Mouse (Mus musculus) c-Kit-positive CD71-positive TER-119-negative erythroid progenitor cells, embryonic 14.5 days (primary cell): ENCODE measurements around the gene Kansl3.

Experiments used
- DNase-seq: peaks from one replicate; pipeline ENCODE4 v3.0.0-alpha.2; 2013; ENCODE audit warnings: low read depth

The Kansl3 gene

DNA sequence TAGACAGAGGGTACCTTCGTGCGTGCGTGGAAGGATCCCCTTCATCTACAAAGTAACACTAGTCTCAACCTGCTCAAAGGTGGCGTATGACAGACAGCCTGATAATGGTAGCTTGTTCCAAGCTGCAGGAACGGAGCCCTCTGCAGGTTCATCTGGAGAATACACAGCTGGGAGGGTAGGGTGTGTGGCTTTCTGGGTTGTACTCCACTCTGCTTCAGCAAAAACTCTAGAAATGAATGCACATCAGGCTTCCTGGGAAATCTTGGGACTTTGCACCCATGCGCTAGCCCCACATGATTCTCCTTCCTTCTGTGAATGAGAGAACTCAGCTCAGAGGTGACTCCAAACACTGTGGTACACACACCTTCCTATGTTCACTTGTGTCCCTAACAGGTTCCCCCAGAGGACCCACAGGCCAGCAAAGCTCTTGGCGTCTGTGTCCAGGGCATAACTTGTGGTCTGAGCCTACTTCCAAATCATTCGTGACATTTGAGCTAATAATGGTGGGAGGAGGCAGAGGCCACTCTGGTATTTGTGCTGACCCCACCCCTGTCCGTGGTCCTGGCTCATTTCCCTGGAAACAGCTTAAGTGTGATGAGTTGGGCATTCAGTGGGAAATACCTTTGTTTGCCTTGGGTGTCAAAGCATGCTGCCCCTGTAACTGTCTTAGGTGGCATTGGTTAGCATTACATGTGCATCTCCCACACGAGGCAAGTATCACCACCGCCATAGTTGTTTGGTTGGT, 47.0 kb downstream of the Kansl3 start:
- no peak for DNase-seq

DNA sequence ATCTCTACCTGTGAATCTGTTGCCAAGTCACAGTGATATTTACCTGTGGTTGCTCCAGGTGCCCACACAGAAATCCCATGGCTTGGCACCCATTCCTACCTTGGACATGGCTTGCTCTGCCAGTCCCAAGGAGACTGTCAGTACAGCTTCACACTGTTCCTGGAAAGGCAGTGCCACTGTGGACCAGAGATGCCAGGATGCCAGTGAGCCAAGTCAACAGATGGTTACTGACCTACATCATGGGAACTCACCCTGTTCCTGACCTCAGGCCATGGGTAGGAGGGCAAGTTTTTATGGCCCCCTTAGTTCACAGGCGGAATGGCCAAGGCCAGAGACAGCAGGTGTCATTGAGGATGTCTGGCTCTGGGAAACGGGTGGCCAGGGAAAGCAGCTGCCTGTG, 47.8 kb downstream of the Kansl3 start:
- no peak for DNase-seq

DNA sequence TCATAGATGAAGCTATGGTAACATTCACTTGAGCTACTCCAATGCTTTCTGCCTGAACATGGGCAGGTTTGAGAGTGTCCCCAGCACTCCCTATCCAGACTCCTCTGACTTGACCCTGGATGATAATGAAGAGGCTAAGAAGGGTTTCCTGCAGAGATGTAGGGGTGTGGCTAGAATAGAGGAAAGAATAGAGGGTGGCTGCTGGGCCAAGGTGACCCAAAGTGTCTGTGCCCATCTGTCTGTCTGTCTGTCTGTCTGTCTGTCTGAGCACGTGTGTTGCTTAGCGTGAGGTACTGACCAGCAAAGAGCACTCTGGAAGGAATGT, 53.2 kb downstream of the Kansl3 start:
- DNase-seq: no peak

DNA sequence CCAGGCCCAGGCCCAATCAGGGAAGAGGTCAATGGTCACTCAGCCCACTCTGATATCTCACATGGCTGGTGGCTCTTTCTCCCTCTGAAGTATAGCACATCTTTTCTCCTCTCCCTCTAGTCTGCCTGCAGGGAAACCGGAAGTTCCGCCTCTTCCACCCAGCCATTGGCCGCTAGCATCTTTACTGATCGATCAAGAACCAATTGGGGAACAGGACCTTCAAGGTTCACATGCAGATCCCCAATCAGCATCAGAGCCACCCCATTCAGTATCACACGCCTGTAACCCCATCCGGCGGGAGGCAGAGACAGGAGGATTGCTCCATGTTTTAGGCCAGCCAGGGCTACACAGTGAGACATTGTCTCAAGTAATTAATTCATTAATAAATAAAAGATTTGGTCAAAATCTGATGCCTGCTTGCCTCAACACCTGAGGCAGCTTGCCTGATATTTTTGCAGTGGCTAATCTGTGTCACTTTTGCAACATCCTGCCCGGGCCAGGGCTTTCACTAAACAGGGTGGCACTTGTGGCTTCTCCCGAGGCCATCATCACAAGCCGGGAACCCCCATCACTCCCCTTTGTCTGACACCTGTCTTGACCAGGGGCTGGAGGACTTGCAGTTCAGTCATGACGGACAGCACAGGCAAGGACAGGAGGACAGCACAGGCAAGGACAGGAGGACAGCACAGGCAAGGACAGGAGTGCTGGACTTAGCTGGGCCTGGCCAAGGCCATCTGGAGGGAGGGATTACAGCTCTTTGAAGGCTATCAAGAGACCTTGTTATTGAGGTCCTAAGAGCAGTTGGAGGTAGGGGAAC, 53.8 kb downstream of the Kansl3 start:
- no peak for DNase-seq

DNA sequence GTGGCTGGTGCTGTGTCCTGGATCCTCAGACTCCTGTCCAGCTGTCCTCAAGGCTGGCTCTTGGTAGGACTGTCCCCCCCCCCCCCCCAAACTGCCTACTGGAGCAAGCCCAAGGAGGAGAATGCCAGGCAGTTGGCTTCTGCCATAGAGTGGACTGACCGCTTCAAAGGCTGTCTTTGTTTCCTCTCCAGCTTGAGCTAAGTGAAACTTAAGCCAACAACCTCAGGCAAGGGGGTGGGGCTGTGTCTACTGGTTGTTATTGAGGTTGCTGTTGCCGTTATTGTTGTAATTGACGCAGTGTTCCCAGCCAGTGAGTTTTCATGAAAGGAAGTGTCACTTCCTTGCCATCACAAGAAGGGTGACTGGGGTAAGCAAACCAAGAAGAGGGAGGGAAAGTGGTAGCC, 59.5 kb downstream of the Kansl3 start:
- DNase-seq: no peak

DNA sequence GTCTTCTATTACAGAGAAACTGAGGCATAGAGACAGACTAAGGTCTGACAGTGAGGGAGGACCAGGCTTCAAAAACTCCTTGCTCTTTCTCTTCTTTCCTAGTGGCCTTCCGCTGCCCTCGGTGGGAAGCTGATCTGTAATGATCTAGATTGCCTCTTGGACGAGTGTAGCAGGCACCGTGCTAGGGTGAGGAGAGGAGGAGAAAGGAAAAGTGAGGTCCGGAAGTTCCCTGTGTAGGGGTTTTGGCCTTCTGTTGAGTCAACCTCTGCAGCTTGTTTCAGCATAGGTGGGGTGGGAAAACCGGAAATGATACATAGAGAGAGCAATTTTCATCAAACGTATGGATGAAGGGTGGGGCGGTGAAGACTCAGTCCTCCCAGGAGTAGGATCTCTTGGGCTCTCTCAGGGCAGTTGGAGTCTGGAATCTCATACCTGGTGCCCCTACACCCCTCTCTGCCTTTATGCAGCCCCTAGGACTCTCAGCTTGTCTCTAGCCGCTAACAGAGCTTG, 60.0 kb downstream of the Kansl3 start:
- no peak for DNase-seq

DNA sequence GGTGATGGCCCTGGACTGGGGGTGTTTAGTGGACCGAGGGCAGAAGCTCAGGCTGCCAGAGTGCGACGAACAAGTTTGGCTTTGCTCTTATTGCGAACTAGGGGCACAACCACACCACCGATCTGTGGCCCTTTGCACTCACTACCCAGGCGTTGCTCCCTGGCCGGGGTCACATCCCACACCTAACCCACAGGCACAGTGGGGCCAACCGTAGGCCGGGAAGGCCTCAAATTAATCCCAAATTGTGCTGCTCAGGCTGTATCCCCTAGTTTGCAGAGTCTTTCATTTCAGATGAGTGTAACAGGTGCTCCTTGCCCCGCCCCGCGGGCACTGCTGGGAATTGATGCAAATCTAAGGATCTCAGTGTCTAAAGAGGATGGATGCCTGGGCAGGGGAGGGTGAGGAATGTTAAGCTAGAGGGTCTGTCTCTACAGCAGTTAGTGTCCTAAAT, 60.5 kb downstream of the Kansl3 start:
- no peak for DNase-seq

DNA sequence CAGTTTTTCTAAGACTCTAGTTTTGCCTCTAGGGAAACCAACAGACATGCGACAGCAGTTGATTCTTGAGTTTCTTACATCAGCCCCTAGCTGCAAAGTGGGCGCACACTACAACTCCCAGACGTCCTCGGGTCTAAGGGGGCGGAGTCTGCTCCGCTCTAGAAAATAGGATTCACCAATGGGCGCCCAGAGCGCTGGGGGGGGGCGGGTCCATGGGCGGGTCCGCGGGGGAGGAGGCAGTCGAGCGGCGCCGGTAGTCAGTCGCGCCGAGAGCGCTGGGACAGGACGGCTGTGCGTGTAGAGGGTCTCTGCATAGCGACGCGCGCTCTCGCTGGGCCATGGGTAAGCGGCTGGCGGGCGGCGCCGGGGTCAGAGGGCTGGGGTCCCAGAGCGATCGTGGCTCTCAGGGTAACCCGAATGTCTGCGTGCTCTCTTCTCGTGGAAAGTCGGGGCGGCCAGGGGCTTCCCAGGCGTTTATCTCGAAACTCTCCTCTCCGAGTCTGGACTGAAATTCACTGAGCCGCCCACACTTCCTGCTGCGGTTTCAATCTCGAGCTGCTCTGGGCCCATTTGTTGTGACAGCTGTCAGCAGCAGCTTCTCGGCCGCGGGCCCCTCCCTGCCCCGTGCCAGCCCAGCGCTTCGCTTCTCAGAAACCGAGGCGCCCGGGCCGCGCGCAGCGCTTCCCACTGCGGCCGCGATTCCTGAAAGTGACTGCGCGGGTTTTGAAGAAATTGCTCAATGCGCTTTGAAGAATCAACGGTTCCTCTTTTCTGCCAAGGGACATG, 61.3 kb downstream of the Kansl3 start, which contains the start of gene Arid5a:
Gene Arid5a, plus strand, starts transcription at position 239 of the 786 bp plus-strand sequence.
- peak; percentile 90 for DNase-seq

DNA sequence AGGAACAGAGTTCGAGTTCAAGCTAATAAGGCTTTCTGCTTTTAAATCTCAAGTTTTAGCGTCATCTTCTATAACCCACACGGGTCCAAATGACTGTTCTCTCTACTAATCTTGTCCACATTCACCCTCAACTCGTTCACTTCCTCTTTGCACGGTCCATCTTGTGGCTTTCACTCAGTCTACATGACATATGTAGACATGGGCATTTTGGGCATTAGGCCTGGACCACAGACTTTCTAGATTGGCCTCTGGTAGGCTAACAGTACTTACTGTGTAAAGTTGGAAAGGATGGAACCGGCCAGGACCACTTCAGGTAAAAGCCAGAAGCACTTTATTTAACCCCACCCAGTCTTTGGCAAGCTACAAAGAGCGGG, 61.9 kb downstream of the Kansl3 start:
- no peak for DNase-seq

DNA sequence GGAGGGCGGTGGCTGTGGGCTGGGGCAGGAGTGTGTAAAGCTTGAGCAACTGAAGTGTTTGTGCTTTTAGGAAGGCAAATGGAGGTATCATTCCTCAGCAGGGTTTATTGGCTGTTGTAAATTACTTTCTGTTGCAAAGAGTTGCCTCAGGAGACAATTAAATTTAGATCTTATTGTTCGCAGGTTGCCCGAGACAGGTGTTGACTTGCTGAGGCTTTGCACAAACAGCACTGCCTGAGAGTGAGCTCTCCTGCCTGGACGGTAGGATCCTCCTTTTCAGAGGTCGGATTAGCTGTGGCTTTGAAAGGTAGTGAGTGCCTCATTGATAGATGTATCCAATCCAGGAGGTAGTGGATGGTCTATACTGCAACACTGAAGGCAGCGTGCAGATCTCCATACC, 62.9 kb downstream of the Kansl3 start:
- DNase-seq: no peak

DNA sequence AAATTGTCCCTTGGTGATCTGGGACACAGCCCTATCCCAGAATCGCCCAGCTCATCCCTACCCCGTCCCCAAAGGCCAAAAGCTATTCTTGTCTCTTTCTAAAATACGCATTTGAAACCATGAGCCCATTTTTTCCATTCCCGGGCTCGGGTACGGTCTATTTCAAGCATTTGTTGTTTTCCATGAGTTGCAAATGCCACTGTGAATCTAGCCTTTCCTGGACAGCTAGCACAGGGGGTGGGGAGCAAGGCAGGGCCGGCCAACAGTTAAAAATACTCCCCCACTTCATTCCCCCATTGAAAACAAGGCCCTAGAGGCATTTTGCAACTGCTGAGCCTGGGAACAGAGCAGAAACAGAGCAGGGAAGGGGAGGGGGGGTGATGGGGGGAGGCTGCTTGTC, 64.2 kb downstream of the Kansl3 start:
- DNase-seq: no peak

DNA sequence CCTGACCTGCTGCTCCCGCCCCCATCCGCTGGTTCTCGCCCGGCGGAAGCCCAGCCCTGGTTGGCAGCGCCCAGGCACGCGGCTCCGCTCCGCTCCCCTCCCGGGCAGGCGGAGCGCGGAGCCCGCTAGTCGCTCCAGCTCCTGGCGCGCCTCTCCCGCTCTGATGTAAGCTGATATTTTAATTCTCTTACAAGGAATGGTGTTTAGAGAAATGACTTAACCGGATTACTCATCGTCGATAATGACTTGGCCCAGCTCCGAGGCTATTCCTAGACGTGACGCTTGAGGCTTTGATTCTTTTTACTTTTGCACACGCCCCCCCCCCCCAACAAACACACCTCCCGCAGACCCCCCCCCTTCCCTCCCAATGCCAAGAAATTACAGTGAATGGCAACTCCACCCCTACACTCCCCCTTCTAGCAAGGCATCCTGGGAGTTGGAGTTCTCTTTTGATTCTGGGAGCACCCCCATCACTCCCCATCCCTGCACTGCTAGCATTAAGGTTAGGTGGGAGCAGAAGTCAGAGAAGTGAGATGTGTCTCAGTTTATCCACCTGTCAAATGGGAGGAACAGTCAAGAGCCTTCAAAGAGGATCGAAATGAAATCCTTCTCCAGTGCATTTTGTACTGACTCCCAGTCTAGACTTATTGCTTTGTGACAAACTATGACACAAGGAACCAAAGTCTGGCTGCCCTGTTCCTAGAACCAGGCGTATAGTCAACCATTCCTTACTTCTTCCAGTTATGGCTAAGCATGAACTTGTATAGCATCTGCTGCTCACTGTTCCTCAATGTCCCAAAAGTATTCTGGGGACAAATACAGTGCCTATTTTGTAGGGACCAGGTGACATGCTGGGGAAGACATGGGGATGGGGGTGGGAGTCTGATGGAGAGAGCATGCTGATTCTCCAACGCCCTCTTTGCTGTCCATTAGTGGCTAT, 65.3 kb downstream of the Kansl3 start:
- DNase-seq: no peak

DNA sequence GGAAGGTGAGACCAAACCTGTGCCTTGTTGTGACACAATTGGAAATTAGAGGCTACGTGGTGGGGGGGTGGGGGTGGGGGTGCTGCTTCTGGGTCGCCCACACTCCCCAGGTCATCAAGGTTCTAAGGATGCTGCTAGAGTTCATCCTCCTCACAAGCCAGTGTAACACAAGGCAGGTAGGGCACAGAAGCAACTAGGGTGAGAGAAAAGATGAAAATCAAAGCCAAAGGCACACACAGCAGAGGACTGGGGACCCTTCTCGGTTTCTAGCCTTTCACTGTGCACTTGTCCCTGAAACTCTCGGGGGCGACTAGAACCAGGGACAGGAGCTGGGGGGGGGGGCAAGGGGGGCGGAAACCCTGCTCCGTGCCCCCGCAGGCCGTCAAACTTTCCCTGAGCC, 66.0 kb downstream of the Kansl3 start:
- DNase-seq: no peak

DNA sequence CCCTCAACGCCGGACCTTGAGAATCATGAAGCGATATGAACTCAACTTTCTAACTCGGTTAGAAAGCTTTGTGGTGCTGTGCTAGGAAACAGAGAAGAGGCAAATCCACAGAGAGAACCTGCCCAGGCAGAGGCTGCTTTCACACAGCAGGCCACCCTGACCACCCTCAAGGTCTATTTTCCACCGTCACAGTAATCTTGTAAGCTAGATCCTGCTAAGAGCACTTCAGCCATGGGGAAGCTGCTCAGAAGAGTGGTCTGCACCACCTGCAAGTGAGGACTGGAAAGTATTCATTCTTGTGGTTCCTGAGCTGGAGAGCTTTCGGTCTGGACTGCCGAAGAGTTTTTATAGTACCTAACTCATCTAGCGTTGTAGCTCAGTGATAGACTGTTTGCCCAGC, 66.7 kb downstream of the Kansl3 start:
- DNase-seq: no peak

DNA sequence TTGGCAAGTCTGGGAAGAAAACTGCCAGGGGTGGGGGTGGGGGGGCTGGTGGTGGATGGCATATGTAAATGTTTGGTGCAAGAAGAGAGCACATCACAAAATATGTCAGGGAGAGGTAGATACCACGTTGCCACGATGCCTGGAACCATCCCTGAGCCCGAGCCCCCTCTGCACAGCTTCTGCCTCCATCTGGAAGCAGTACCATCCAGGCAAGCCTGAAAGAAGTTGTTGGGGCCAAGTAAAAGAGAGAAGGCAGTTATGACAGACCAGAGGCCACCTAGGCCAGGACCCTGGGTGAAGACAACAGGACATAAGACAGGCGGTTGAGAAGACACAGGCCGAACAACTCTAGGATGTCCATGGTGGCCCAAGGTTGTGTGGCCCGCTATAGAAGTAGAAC, 68.5 kb downstream of the Kansl3 start:
- no peak for DNase-seq

DNA sequence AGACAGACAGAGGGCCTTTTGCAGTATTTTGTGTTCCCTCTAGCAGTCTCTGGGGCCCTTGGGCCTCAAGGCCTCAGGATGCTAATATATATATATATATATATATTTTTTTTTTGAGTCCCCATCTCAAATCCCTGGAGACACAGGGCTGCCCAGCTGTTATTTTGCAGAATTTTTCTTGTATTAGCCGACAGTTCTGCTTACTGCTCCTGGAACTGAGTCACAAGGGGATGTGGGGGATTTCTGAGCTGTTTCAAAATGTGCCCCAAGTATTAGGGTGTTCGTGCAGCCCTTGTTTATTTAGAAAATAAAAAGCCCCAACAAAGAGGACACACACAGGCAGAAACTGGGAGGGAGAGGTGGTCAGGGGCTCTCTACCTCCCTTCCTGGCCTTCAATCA, 69.3 kb downstream of the Kansl3 start:
- no peak for DNase-seq

DNA sequence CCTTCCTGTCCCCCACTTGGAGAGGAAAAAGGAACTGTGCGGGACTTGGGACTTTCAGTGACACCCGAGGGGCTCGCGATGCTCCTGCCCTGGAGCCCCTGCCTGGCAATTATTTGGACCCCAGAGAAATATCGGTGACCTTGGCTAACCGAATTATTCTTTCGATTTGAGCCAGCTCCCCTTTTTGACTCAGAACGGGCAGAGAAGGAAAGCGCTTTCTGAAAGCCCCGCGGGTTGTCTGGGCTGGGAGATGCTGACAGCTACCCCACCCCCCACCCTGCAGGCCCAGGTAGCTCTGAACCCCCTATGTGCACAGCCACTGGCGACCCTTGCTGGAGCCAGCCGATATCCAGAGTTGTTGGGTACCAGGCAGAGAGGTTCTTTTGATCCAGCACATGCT, 69.9 kb downstream of the Kansl3 start:
- DNase-seq: no peak

DNA sequence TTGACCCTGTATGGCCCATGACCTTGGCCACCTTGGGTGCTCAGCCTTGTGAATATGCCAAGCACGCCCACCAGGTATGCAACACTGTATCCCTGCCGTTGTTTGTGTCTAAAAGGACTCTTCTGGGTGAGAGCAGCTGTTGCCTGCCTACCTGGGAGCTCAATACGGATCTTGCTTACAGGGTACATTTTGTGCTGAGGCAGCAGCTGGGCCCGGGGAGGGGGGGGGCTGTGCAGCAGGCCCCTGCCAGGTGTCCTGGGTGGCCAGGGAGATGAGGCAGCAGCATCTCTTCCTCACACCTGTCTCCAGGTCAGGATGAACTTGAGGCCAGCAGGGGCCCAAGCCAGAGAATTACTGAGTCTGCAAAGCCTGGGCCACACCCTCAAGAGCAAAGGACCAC, 70.9 kb downstream of the Kansl3 start:
- no peak for DNase-seq

DNA sequence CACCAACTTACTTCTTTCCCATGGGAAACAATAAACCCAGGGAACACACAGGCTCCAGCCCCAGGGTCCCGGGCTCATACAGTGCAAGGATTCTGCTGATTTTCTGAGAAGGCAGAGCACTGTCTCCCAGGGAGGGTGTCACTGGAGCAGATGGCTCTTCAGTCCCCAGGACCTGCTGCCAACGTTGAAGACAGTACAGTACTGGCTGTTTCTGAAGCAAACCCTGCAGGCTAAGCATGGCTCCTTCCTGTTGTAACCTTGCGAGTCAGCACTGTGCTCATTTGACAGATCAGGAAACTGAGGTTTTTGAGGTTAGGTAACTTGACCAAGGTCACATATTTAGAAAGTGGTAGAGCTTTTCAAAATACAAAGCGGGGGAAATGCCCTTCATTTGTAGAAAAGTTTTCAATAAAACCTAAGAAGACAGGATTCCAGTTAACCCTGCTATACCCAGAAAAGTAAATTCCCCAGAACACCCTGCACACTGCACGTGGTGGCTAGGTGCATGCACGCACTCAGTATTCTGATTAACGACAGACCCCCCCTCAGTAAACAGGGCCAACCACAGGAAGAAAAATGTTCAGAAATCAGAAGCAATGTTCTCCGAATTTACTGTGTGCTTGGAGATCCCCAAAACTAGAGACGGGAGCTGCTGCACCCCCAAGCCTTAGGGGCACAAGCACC, 72.4 kb downstream of the Kansl3 start:
- DNase-seq: no peak

DNA sequence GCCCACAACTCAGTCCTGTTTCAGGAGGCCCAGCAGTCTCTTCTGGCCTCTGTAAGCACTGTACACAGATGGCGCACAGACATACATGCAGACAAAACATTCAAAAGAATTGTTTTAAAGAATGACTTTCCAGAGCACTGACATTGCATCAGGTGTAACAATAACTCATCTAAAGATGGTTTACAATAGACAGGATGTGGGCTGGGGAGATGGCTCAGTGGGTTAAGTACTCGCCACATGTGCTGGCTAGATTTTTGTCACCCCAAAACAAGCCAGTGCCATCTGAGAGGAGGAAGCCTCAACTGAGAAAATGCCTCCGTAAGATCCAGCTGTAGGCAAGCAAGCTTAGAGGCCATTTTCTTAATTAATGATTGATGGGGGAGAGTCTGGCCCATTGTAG, 74.6 kb downstream of the Kansl3 start:
- DNase-seq: no peak

DNA sequence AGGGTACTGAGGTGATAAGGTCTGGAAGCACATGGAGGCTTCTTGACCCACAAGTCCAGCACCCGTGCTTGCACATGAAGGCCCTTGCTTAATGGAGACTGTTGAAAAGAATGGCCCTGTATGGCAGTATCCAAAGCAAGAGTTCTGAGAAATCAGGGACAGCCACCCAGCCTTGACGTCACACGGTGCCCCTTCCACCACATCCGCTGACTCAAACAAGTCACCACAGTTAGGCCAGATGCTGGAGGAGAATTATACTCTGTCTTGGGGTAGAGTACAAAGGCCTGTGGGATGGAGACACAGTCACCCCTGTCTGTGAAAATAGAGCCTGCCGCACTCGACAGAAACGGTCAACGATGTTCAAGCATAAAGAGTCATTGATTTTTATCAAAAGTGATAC, 75.5 kb downstream of the Kansl3 start:
- DNase-seq: no peak
